ENCODE assay signal across 8 mouse cellular contexts in genomic region chr11:109426272-109426586, GRCm38 (mm10). TPM values are rescaled to one million over a fixed set of nuclear protein-coding genes. Genes with fewer than 3 reads are reported as not detected.
A peak's percentile ranks its signal among the peaks of the same experiment; 100 is the strongest.
DNase-seq lines count a peak whose midpoint lies in the region; ATAC-seq and TF ChIP-seq lines count a peak whose summit lies in the region.

No protein-coding gene starts in this region.

- peak overlapping the region; percentile 68 for H3K4me3 ChIP-seq in heart, embryonic 12.5 days
- peak overlapping the region; percentile 88 for H3K4me3 ChIP-seq in E14TG2a.4 (replicated peaks; ENCODE audit: low read length)
- peak overlapping the region; percentile 78 for H3K4me3 ChIP-seq in forebrain, embryonic 16.5 days (replicated peaks; ENCODE audit: low read length)
- H3K4me3 ChIP-seq in liver, postnatal 0 days (ENCODE audit: low read depth, low read length) = peak overlapping the region; percentile 71

- peak overlapping the region; percentile 72 for H3K4me2 ChIP-seq in heart, embryonic 12.5 days
- H3K4me2 ChIP-seq in forebrain, embryonic 16.5 days (ENCODE audit: low read length) = peak overlapping the region; percentile 57
- peak overlapping the region; percentile 82 for H3K4me2 ChIP-seq in liver, postnatal 0 days (ENCODE audit: low read depth, low read length)

- peaks cover 29% of the 10 kb centered on the region for H3K36me3 ChIP-seq in heart, embryonic 12.5 days
- peaks cover 22% of the 10 kb centered on the region for H3K36me3 ChIP-seq in E14TG2a.4 (ENCODE audit: insufficient read depth, low read length)
- H3K36me3 ChIP-seq in forebrain, embryonic 16.5 days (ENCODE audit: control insufficient read depth, insufficient read depth) = peaks cover 11% of the 10 kb centered on the region; the same call in 1 of the 2 replicates
- peaks cover 18% of the 10 kb centered on the region for H3K36me3 ChIP-seq in liver, postnatal 0 days (replicated peaks; ENCODE audit: insufficient read depth, low read length)

- H3K27ac ChIP-seq in heart, embryonic 12.5 days (ENCODE audit: poor library complexity, severe bottlenecking) = peak overlapping the region; percentile 88
- H3K27ac ChIP-seq in forebrain, embryonic 16.5 days (ENCODE audit: low read length) = peak overlapping the region; percentile 77
- H3K27ac ChIP-seq in liver, postnatal 0 days (ENCODE audit: low read depth) = peak overlapping the region; percentile 89

- no peak for TF ChIP-seq EP300 in liver, postnatal 0 days (IDR thresholded peaks at IDR 0.05; ENCODE audit: low read depth)

- peaks cover 15% of the 10 kb centered on the region for H3K4me1 ChIP-seq in heart, embryonic 12.5 days (replicated peaks)
- peaks cover 18% of the 10 kb centered on the region for H3K4me1 ChIP-seq in E14TG2a.4 (replicated peaks; ENCODE audit: low read depth, low read length)
- peaks cover 11% of the 10 kb centered on the region for H3K4me1 ChIP-seq in forebrain, embryonic 16.5 days (replicated peaks; ENCODE audit: control insufficient read depth, insufficient read depth, low read length)
- H3K4me1 ChIP-seq in liver, postnatal 0 days (ENCODE audit: insufficient read depth) = peaks cover 15% of the 10 kb centered on the region

- intact Hi-C loops in heart, postnatal 14 days (cut with DNase I) = no loop called here

- peaks cover 4% of the 10 kb centered on the region; the same call in 1 of the 2 replicates for H3K9me3 ChIP-seq in heart, embryonic 12.5 days (replicated peaks)
- peaks cover 6% of the 10 kb centered on the region for H3K9me3 ChIP-seq in E14TG2a.4 (ENCODE audit: low read length)
- no peaks in the 10 kb centered on the region for H3K9me3 ChIP-seq in forebrain, embryonic 16.5 days (ENCODE audit: control insufficient read depth, low read length)
- no peaks in the 10 kb centered on the region for H3K9me3 ChIP-seq in liver, postnatal 0 days (ENCODE audit: low read length)

- H3K9ac ChIP-seq in heart, embryonic 12.5 days = peak overlapping the region; percentile 74
- H3K9ac ChIP-seq in forebrain, embryonic 16.5 days (replicated peaks; ENCODE audit: low read depth, low read length) = peak overlapping the region; percentile 80
- peak overlapping the region; percentile 73 for H3K9ac ChIP-seq in liver, postnatal 0 days (replicated peaks)

- no peaks in the 10 kb centered on the region for H3K27me3 ChIP-seq in heart, embryonic 12.5 days (replicated peaks)
- no peaks in the 10 kb centered on the region for H3K27me3 ChIP-seq in E14TG2a.4 (ENCODE audit: insufficient read depth, low read length)
- no peaks in the 10 kb centered on the region for H3K27me3 ChIP-seq in forebrain, embryonic 16.5 days (replicated peaks; ENCODE audit: control insufficient read depth, insufficient read depth, low read length)
- H3K27me3 ChIP-seq in liver, postnatal 0 days (ENCODE audit: insufficient read depth, low read length) = no peaks in the 10 kb centered on the region

- under 1% methylated on average over 11 of the region's 11 CpGs for WGBS in heart, embryonic 12.5 days
- 0% methylated on average over 11 of the region's 11 CpGs for WGBS in forebrain, embryonic 16.5 days
- 1% methylated on average over 11 of the region's 11 CpGs for WGBS in liver, postnatal 0 days (ENCODE audit: insufficient replicate concordance)

- DNase-seq in heart, postnatal 14 days = no peak
- no peak for DNase-seq in liver, postnatal 0 days
- DNase-seq in adipocyte (ENCODE audit: low spot score) = no peak
- no peak for DNase-seq in right cerebral cortex, postnatal 14 days
- no peak for DNase-seq in kidney, postnatal 10 days

- no peak for TF ChIP-seq CTCF in E14TG2a.4 (conservative IDR thresholded peaks at IDR 0.05; ENCODE audit: low read length)
- TF ChIP-seq CTCF in liver, postnatal 0 days (IDR thresholded peaks at IDR 0.05; ENCODE audit: low read depth) = no peak

- ATAC-seq in heart, embryonic 12.5 days (ENCODE audit: insufficient number of reproducible peaks, low FRiP score) = no peak; the same call in 1 of the 2 replicates
- no peak for ATAC-seq in forebrain, embryonic 16.5 days
- ATAC-seq in liver, postnatal 0 days = no peak

RNA-seq across cellular contexts. Expression of gene Amz2, which starts 0.5 kb away (rescaled TPM):
- polyA plus RNA-seq in heart, embryonic 12.5 days (2016; fragmentation: Nextera tagmentation; extraction: Ambion mirVana) = 32.5 and 33.9 TPM in 2 replicates
- 10 to 100 TPM; 42.5 to 46.1 TPM for total RNA-seq in heart, postnatal 14 days (2021)
- 70.5 and 74.0 TPM in 2 replicates for polyA plus RNA-seq in forebrain, embryonic 16.5 days (2015; fragmentation: Nextera tagmentation; extraction: Ambion mirVana)
- polyA plus RNA-seq in liver, postnatal 0 days (2015; fragmentation: Nextera tagmentation; extraction: Ambion mirVana) = 9.4 and 11.0 TPM in 2 replicates

RNA-seq across cellular contexts. Expression of gene 9930022D16Rik, which starts 12.5 kb away (rescaled TPM):
- polyA plus RNA-seq in heart, embryonic 12.5 days (2016; fragmentation: Nextera tagmentation; extraction: Ambion mirVana) = not detected in 2 replicates
- total RNA-seq in heart, postnatal 14 days (2021) = not detected
- polyA plus RNA-seq in forebrain, embryonic 16.5 days (2015; fragmentation: Nextera tagmentation; extraction: Ambion mirVana) = not detected in 2 replicates
- polyA plus RNA-seq in liver, postnatal 0 days (2015; fragmentation: Nextera tagmentation; extraction: Ambion mirVana) = not detected in 2 replicates

RNA-seq across cellular contexts. Expression of gene Arsg, which starts 46.9 kb away (rescaled TPM):
- 4.5 and 5.7 TPM in 2 replicates for polyA plus RNA-seq in heart, embryonic 12.5 days (2016; fragmentation: Nextera tagmentation; extraction: Ambion mirVana)
- total RNA-seq in heart, postnatal 14 days (2021) = 1 to 10 TPM; 2.7 to 2.8 TPM
- polyA plus RNA-seq in forebrain, embryonic 16.5 days (2015; fragmentation: Nextera tagmentation; extraction: Ambion mirVana) = 3.2 and 4.1 TPM in 2 replicates
- polyA plus RNA-seq in liver, postnatal 0 days (2015; fragmentation: Nextera tagmentation; extraction: Ambion mirVana) = 11.8 and 13.1 TPM in 2 replicates

RNA-seq across cellular contexts. Expression of gene Slc16a6, which starts 47.2 kb away (rescaled TPM):
- 10.9 and 11.9 TPM in 2 replicates for polyA plus RNA-seq in heart, embryonic 12.5 days (2016; fragmentation: Nextera tagmentation; extraction: Ambion mirVana)
- 1 to 10 TPM; 7.3 to 7.7 TPM for total RNA-seq in heart, postnatal 14 days (2021)
- polyA plus RNA-seq in forebrain, embryonic 16.5 days (2015; fragmentation: Nextera tagmentation; extraction: Ambion mirVana) = 4.1 and 5.4 TPM in 2 replicates
- polyA plus RNA-seq in liver, postnatal 0 days (2015; fragmentation: Nextera tagmentation; extraction: Ambion mirVana) = 18.8 and 19.0 TPM in 2 replicates
